Comparison of ENCODE assay signal across 30 mouse cellular contexts in genomic region chr13:29006467-29006866, GRCm38 (mm10). TPM values are rescaled to one million over a fixed set of nuclear protein-coding genes. Genes with fewer than 3 reads are reported as not detected.
DNase-seq lines count a peak whose midpoint lies in the region; ATAC-seq and TF ChIP-seq lines count a peak whose summit lies in the region.
"Had no signal": no experiment of that assay in that cellular context is flagged by ENCODE, and none has a peak within 500 bp of the region (broad histone marks: within the 10 kb centered on the region; RNA-seq: fewer than 3 reads in every experiment).

No protein-coding gene starts in this region.

- TF ChIP-seq POLR2A in MEL (IDR thresholded peaks at IDR 0.05; ENCODE audit: control insufficient read depth in 1 of 2, insufficient read depth in 1 of 2, low read depth in 1 of 2, low read length in 2 of 2, poor library complexity in 1 of 2) = no peak
- no peak for TF ChIP-seq POLR2A in limb, embryonic 14.5 days (IDR thresholded peaks at IDR 0.05; ENCODE audit: borderline replicate concordance, extremely low read depth, insufficient read depth, insufficient read length)

- H3K27ac ChIP-seq in lung, postnatal 0 days (ENCODE audit: low read length) = no peak overlapping the region
- H3K27ac ChIP-seq in MEL (ENCODE audit: control insufficient read depth, low read depth, low read length) = no peak overlapping the region
- H3K27ac ChIP-seq in embryonic facial prominence, embryonic 11.5 days (replicated peaks; ENCODE audit: low read depth, low read length) = no peak overlapping the region
- H3K27ac ChIP-seq in limb, embryonic 14.5 days (replicated peaks; ENCODE audit: low read depth, low read length) = no peak overlapping the region
- H3K27ac ChIP-seq: hindbrain, embryonic 14.5 days; limb, embryonic 15.5 days; liver, embryonic 13.5 days; macrophage; midbrain, embryonic 10.5 days; midbrain, embryonic 15.5 days; neural tube, embryonic 15.5 days had no signal

- no peaks in the 10 kb centered on the region for H3K36me3 ChIP-seq in lung, postnatal 0 days (ENCODE audit: insufficient read depth, low read length)
- no peaks in the 10 kb centered on the region for H3K36me3 ChIP-seq in MEL (ENCODE audit: control insufficient read depth in 1 of 2, insufficient read depth in 2 of 2, low read length in 2 of 2)
- H3K36me3 ChIP-seq in embryonic facial prominence, embryonic 11.5 days (replicated peaks; ENCODE audit: control insufficient read depth, insufficient read depth, low read depth, low read length) = no peaks in the 10 kb centered on the region
- H3K36me3 ChIP-seq in limb, embryonic 14.5 days (ENCODE audit: control insufficient read depth, insufficient read depth, low read length) = no peaks in the 10 kb centered on the region
- H3K36me3 ChIP-seq: limb, embryonic 15.5 days; liver, embryonic 13.5 days; midbrain, embryonic 10.5 days; midbrain, embryonic 15.5 days; neural tube, embryonic 15.5 days had no signal

- no peaks in the 10 kb centered on the region for H3K4me1 ChIP-seq in lung, postnatal 0 days (ENCODE audit: insufficient read depth, low read depth, low read length)
- no peaks in the 10 kb centered on the region for H3K4me1 ChIP-seq in MEL (ENCODE audit: control insufficient read depth in 1 of 2, insufficient read depth in 2 of 2, low read length in 2 of 2)
- H3K4me1 ChIP-seq in embryonic facial prominence, embryonic 11.5 days (ENCODE audit: control insufficient read depth, insufficient read depth, low read length) = no peaks in the 10 kb centered on the region
- peaks cover 6% of the 10 kb centered on the region for H3K4me1 ChIP-seq in limb, embryonic 14.5 days (ENCODE audit: control insufficient read depth, insufficient read depth, low read length)
- H3K4me1 ChIP-seq: limb, embryonic 15.5 days; liver, embryonic 13.5 days; midbrain, embryonic 10.5 days; midbrain, embryonic 15.5 days; neural tube, embryonic 15.5 days had no signal

- TF ChIP-seq RAD21 in MEL (IDR thresholded peaks at IDR 0.05; ENCODE audit: low read depth, low read length) = no peak

- no peak overlapping the region for H3K4me3 ChIP-seq in lung, postnatal 0 days (ENCODE audit: low read depth, low read length)
- H3K4me3 ChIP-seq in MEL (ENCODE audit: control insufficient read depth in 1 of 2, insufficient read depth in 1 of 2, low read depth in 2 of 2, low read length in 2 of 2) = no peak overlapping the region
- no peak overlapping the region for H3K4me3 ChIP-seq in embryonic facial prominence, embryonic 11.5 days (ENCODE audit: low read depth, low read length)
- H3K4me3 ChIP-seq in limb, embryonic 14.5 days (replicated peaks; ENCODE audit: low read length) = no peak overlapping the region
- H3K4me3 ChIP-seq: erythroblast, embryonic 14.5 days; limb, embryonic 15.5 days; liver, embryonic 13.5 days; midbrain, embryonic 10.5 days; midbrain, embryonic 15.5 days; neural tube, embryonic 15.5 days had no signal

- H3K9ac ChIP-seq in lung, postnatal 0 days (replicated peaks; ENCODE audit: low read depth) = no peak overlapping the region
- no peak overlapping the region for H3K9ac ChIP-seq in MEL (ENCODE audit: control insufficient read depth, low read depth, low read length, poor library complexity, severe bottlenecking)
- no peak overlapping the region for H3K9ac ChIP-seq in embryonic facial prominence, embryonic 11.5 days (replicated peaks; ENCODE audit: low read length)
- no peak overlapping the region for H3K9ac ChIP-seq in limb, embryonic 14.5 days (ENCODE audit: low read depth, low read length, severe bottlenecking)
- H3K9ac ChIP-seq: forebrain, postnatal 0 days; hindbrain, embryonic 14.5 days; limb, embryonic 15.5 days; liver, embryonic 13.5 days; midbrain, embryonic 15.5 days; neural tube, embryonic 15.5 days had no signal

- H3K9me3 ChIP-seq in lung, postnatal 0 days (ENCODE audit: low read length) = no peaks in the 10 kb centered on the region
- no peaks in the 10 kb centered on the region for H3K9me3 ChIP-seq in MEL (replicated peaks; ENCODE audit: insufficient read depth, low read length)
- H3K9me3 ChIP-seq in embryonic facial prominence, embryonic 11.5 days (replicated peaks; ENCODE audit: control insufficient read depth, low read length) = no peaks in the 10 kb centered on the region
- H3K9me3 ChIP-seq in limb, embryonic 14.5 days (ENCODE audit: control insufficient read depth, low read length) = no peaks in the 10 kb centered on the region
- H3K9me3 ChIP-seq: limb, embryonic 15.5 days; liver, embryonic 13.5 days; midbrain, embryonic 15.5 days; neural tube, embryonic 15.5 days had no signal

- no peak for ATAC-seq in lung, postnatal 0 days
- ATAC-seq in embryonic facial prominence, embryonic 11.5 days (replicated peaks; ENCODE audit: insufficient number of reproducible peaks, low FRiP score, low TSS enrichment, low read depth) = no peak
- ATAC-seq in limb, embryonic 14.5 days (ENCODE audit: low FRiP score, low read depth) = peak; percentile 34; the same call in 1 of the 2 replicates
- ATAC-seq: forebrain, postnatal 0 days; midbrain, embryonic 15.5 days had no signal

- intact Hi-C loops in left cerebral cortex, postnatal 4 days (cut with DNase I) = no loop called here

- no peak overlapping the region for H3K4me2 ChIP-seq in lung, postnatal 0 days (replicated peaks; ENCODE audit: low read depth, low read length)
- H3K4me2 ChIP-seq in embryonic facial prominence, embryonic 11.5 days (ENCODE audit: low read depth, low read length) = no peak overlapping the region
- H3K4me2 ChIP-seq in limb, embryonic 14.5 days (replicated peaks; ENCODE audit: low read depth, low read length, severe bottlenecking) = no peak overlapping the region
- H3K4me2 ChIP-seq: heart, embryonic 11.5 days; hindbrain, embryonic 14.5 days; limb, embryonic 15.5 days; liver, embryonic 13.5 days; midbrain, embryonic 15.5 days; neural tube, embryonic 15.5 days had no signal

- TF ChIP-seq CTCF in lung, postnatal 0 days (IDR thresholded peaks at IDR 0.05) = no peak
- TF ChIP-seq CTCF in MEL (IDR thresholded peaks at IDR 0.05 in 2 of 3, conservative IDR thresholded peaks at IDR 0.05 in 1 of 3; ENCODE audit: control insufficient read depth in 1 of 3, insufficient read depth in 1 of 3, low read depth in 2 of 3, low read length in 3 of 3, poor library complexity in 1 of 3, severe bottlenecking in 1 of 3) = no peak

- H3K27me3 ChIP-seq in lung, postnatal 0 days (replicated peaks; ENCODE audit: insufficient read depth, low read length) = no peaks in the 10 kb centered on the region
- H3K27me3 ChIP-seq in MEL (ENCODE audit: control insufficient read depth in 1 of 2, insufficient read depth in 2 of 2, low read length in 2 of 2) = no peaks in the 10 kb centered on the region
- H3K27me3 ChIP-seq in embryonic facial prominence, embryonic 11.5 days (ENCODE audit: control insufficient read depth, insufficient read depth, low read length) = no peaks in the 10 kb centered on the region
- H3K27me3 ChIP-seq in limb, embryonic 14.5 days (ENCODE audit: control insufficient read depth, insufficient read depth, low read length) = no peaks in the 10 kb centered on the region
- H3K27me3 ChIP-seq: limb, embryonic 15.5 days; liver, embryonic 13.5 days; midbrain, embryonic 15.5 days; neural tube, embryonic 15.5 days had no signal

- H3K79me2 ChIP-seq in MEL (ENCODE audit: control insufficient read depth, insufficient read depth, low read length, poor library complexity) = no peaks in the 10 kb centered on the region

- no peak for TF ChIP-seq EP300 in lung, postnatal 0 days (IDR thresholded peaks at IDR 0.05)
- TF ChIP-seq EP300 in MEL (IDR thresholded peaks at IDR 0.05; ENCODE audit: low read depth in 1 of 2, low read length in 2 of 2) = no peak

- DNase-seq in lung, postnatal 0 days (ENCODE audit: low spot score) = peak; percentile 8
- DNase-seq in lung, postnatal 4 days = no peak
- peak; percentile 6 for DNase-seq in MEL (ENCODE audit: low read depth, low spot score)
- peak; percentile 57 for DNase-seq in embryonic facial prominence, embryonic 11.5 days (ENCODE audit: low spot score)
- DNase-seq in limb, embryonic 14.5 days (ENCODE audit: low spot score) = peak; percentile 38
- DNase-seq in heart, adult 9 months (ENCODE audit: low spot score in 2 of 2) = no peak
- DNase-seq in urinary bladder, postnatal 4 days (ENCODE audit: low spot score in 2 of 2) = no peak
- no peak for DNase-seq in left cerebral cortex, postnatal 4 days
- DNase-seq: adrenal gland, postnatal 10 days; B cell, adult 2 months; cerebellum, adult 11 months; cerebellum, adult 9-10 months; forebrain, postnatal 0 days; heart, postnatal 36 days; kidney, adult 11 months; kidney, postnatal 14 days; layer of hippocampus, adult 9-11 months; liver, embryonic 13.5 days; lung, adult 2 months; spleen, adult 18-20 months; thymus, adult 2 months; thymus, postnatal 36 days had no signal

TF ChIP-seq in MEL, 35 proteins besides CTCF, POLR2A, EP300 and RAD21:
- TF ChIP-seq HCFC1 (IDR thresholded peaks at IDR 0.05; ENCODE audit: low read depth, low read length) (no peak), USF1 (IDR thresholded peaks at IDR 0.05; ENCODE audit: low read depth, low read length) (no peak), GATA1 (IDR thresholded peaks at IDR 0.05; ENCODE audit: low read depth, low read length) (no peak), ZC3H11A (IDR thresholded peaks at IDR 0.05; ENCODE audit: low read depth, low read length) (no peak), UBTF (IDR thresholded peaks at IDR 0.05; ENCODE audit: borderline replicate concordance, insufficient read depth, low read depth, low read length) (no peak), GABPA (IDR thresholded peaks at IDR 0.05; ENCODE audit: low read depth, low read length) (no peak), POLR2AphosphoS5 (IDR thresholded peaks at IDR 0.05; ENCODE audit: borderline replicate concordance, low read depth, low read length) (no peak), KAT2A (conservative IDR thresholded peaks at IDR 0.05; ENCODE audit: low read depth, low read length) (no peak), MAX (IDR thresholded peaks at IDR 0.05; ENCODE audit: low read length) (no peak), SMC3 (IDR thresholded peaks at IDR 0.05; ENCODE audit: low read depth, low read length) (no peak), ELF1 (IDR thresholded peaks at IDR 0.05; ENCODE audit: low read depth, low read length) (no peak)

RNA-seq across cellular contexts. Expression of gene Sox4, which starts 53.0 kb away (rescaled TPM):
- polyA plus RNA-seq in lung, postnatal 0 days (2015; fragmentation: Nextera tagmentation; extraction: Ambion mirVana) = 51.7 and 63.2 TPM in 2 replicates
- total RNA-seq in MEL (2012; rRNA removed) = not detected in 2 replicates
- not detected for polyA plus RNA-seq in MEL (2012; ENCODE audit: insufficient read depth in 1 of 2, insufficient read length in 2 of 2, low read depth in 1 of 2, low replicate concordance in 2 of 2, missing spikeins in 1 of 2)
- polyA plus RNA-seq in embryonic facial prominence, embryonic 11.5 days (2014; fragmentation: Nextera tagmentation; extraction: Ambion mirVana) = 111 and 126 TPM in 2 replicates
- 67.1 and 96.1 TPM in 2 replicates for polyA plus RNA-seq in limb, embryonic 14.5 days (2012; rRNA removed)
- 84.9 and 104 TPM in 2 replicates for polyA plus RNA-seq in limb, embryonic 14.5 days (2014; fragmentation: Nextera tagmentation; extraction: Ambion mirVana)
- 100 to 1,000 TPM; 230 to 261 TPM for total RNA-seq in left cerebral cortex, postnatal 4 days (2021)

Comparison
In these comparisons a context has a peak if more than half of its experiments do, and no peak if none do; other contexts are left out.
1. DNase-seq: peak in lung, postnatal 0 days (single experiment), MEL (single experiment), embryonic facial prominence, embryonic 11.5 days (single experiment) and limb, embryonic 14.5 days (single experiment); none in lung, postnatal 4 days (0 of 2), heart, adult 9 months (0 of 2), urinary bladder, postnatal 4 days (0 of 2) and left cerebral cortex, postnatal 4 days (single experiment).